Mouse (Mus musculus): Measurements from ENCODE around the gene Tmigd1. TPM values are rescaled to one million over a fixed set of nuclear protein-coding genes. Genes with fewer than 3 reads are reported as not detected.
A peak's percentile ranks its signal among the peaks of the same experiment; 100 is the strongest.

The Tmigd1 gene
- 1.7 and 1.9 TPM in 2 replicates for polyA plus RNA-seq (2015; fragmentation: Nextera tagmentation; extraction: Ambion mirVana)

DNA sequence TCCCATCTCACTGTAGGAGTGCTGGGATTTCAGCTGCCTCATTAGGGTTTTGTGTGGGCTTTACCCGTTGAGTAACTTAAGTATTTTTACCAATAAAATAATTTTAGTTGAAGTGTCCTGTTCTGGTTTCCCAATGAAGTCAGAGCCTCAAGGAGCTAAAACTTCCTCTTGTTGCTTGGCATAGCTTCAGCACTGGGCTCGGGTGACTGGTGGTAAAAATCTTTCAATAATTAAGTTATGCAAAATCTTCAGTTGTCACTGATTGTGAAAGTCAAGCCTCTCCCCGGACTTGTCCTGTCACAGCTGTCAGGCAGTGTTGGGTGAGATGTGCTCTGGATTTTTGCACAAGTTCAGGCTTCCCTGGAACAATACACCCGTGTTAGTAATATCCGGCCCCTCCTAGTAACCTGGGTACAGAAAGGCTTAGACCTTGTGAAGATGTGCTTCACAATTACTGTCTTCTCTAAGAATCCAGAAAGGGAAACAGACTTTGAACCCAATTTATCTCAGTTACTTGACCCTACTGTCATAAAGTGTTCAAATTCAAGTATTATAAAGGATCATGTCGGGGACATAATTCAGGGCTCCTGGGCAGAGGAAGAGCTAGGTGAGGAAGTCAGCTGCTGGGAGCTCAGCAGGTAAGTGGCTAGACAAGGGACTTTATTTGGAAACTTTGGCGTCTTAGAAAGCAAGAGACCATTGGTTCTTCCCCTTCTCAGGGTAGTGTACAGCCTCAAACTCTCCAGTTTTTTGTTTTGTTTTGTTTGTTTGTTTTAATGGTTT is at the start of gene Tmigd1:
Tmigd1 (plus strand) TSS at position 581 of the 783 bp plus-strand sequence.
- no peak for ATAC-seq (ENCODE audit: low FRiP score, low TSS enrichment)
- DNase-seq (ENCODE audit: low spot score): no peak
- no peak within 1 kb of the TSS for H3K27ac ChIP-seq (replicated peaks)
- H3K36me3 ChIP-seq (ENCODE audit: control insufficient read depth, insufficient read depth, low read length): no peaks in the 10 kb centered on the region
- no peaks in the 10 kb centered on the region for H3K9me3 ChIP-seq (ENCODE audit: control insufficient read depth, low read length)
- peaks cover 4% of the 10 kb centered on the region; the same call in 1 of the 2 replicates for H3K4me1 ChIP-seq (replicated peaks; ENCODE audit: control insufficient read depth, insufficient read depth)
- TF ChIP-seq CTCF (IDR thresholded peaks at IDR 0.05; ENCODE audit: low read depth) (no peak), EP300 (optimal IDR thresholded peaks at IDR 0.05) (no peak)
- H3K4me3 ChIP-seq (ENCODE audit: low read depth, low read length): no peak within 1 kb of the TSS
- no peaks in the 10 kb centered on the region for H3K27me3 ChIP-seq (ENCODE audit: control insufficient read depth, insufficient read depth, low read length)
- H3K9ac ChIP-seq (ENCODE audit: low read length): no peak within 1 kb of the TSS
- WGBS: 60% methylated on average over 7 of the region's 7 CpGs
- no peak within 1 kb of the TSS for H3K4me2 ChIP-seq (replicated peaks; ENCODE audit: low read depth)

DNA sequence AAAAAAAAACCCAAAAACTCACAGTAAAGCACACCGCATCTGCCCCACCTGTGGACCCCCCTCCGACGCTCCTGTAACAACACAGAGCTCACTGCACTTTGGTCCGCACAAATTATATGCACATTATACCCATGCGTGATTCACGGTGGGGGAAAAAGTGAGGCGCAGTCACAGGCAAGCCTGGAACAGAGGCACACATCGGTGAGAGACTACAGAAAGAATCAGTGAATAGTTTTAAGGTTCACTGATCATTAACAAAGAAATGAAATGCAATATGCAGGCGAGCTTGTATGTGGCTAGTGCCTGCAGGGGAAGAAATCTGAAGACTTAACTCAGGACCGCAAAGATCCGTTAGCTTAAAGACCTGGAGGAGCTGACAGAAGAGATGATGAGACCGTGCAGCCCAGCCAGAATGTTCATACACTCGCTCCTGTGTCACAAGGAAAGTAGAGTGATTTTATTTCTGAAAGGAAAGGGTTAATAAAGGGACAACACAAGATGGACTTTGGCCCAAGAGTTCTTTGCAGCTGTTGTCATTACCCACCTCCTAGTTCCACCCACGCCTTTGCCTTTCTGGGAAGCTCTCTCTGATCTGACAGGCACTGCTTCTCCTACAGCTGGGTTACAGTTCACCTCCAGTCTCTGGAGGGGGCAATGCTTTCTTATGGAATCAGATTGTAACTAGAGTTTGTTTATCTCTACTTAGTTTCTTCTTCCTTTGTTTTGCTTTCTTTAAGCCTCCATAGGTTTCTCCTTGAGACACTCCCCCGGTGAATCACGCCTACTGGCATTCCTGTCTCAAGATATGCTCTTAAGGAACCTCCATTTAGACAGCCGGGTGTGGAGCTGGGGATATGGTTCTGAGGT is 47.3 kb upstream of the Tmigd1 start:
- no peak overlapping the region for H3K9ac ChIP-seq (ENCODE audit: low read length)
- H3K4me3 ChIP-seq (ENCODE audit: low read depth, low read length): no peak overlapping the region
- H3K27me3 ChIP-seq (ENCODE audit: control insufficient read depth, insufficient read depth, low read length): no peaks in the 10 kb centered on the region
- 54% methylated on average over 17 of the region's 17 CpGs for WGBS
- no peaks in the 10 kb centered on the region for H3K36me3 ChIP-seq (ENCODE audit: control insufficient read depth, insufficient read depth, low read length)
- H3K4me1 ChIP-seq (replicated peaks; ENCODE audit: control insufficient read depth, insufficient read depth): no peaks in the 10 kb centered on the region
- TF ChIP-seq CTCF (IDR thresholded peaks at IDR 0.05; ENCODE audit: low read depth): no peak
- no peak for TF ChIP-seq EP300 (optimal IDR thresholded peaks at IDR 0.05)
- ATAC-seq (ENCODE audit: low FRiP score, low TSS enrichment) (peak; percentile 82), DNase-seq (ENCODE audit: low spot score) (peak; percentile 60)
- no peaks in the 10 kb centered on the region for H3K9me3 ChIP-seq (ENCODE audit: control insufficient read depth, low read length)
- peak overlapping the region; percentile 71 for H3K27ac ChIP-seq (replicated peaks)
- H3K4me2 ChIP-seq (replicated peaks; ENCODE audit: low read depth): no peak overlapping the region; the same call in 1 of the 2 replicates

DNA sequence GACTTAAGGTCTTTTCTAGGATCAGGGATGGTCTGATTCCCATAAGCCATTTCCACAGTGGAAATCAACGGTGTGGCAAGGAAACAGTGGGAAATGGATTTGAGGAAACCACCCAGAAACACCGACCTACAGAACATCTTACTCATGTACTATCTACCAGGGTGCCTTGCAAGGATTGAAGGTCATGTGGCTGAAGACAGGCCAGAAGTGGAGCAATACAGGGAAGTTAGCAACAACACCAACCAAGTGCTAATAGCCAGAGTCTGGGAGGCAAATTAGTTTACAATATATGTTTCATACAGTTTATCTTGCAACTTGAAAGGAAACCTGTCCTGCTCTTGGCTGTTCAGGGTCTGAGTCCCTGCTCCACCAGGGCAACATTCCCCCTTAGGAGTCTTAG is 45.4 kb upstream of the Tmigd1 start:
- H3K4me1 ChIP-seq (replicated peaks; ENCODE audit: control insufficient read depth, insufficient read depth): no peaks in the 10 kb centered on the region
- no peaks in the 10 kb centered on the region for H3K36me3 ChIP-seq (ENCODE audit: control insufficient read depth, insufficient read depth, low read length)
- TF ChIP-seq EP300 (optimal IDR thresholded peaks at IDR 0.05): no peak
- TF ChIP-seq CTCF (IDR thresholded peaks at IDR 0.05; ENCODE audit: low read depth): no peak
- 73% methylated on average over 2 of the region's 2 CpGs for WGBS
- DNase-seq (ENCODE audit: low spot score) (no peak), ATAC-seq (ENCODE audit: low FRiP score, low TSS enrichment) (no peak)
- no peaks in the 10 kb centered on the region for H3K9me3 ChIP-seq (ENCODE audit: control insufficient read depth, low read length)
- no peak overlapping the region for H3K4me2 ChIP-seq (replicated peaks; ENCODE audit: low read depth)
- peak overlapping the region; percentile 58; the same call in 1 of the 2 replicates for H3K27ac ChIP-seq (replicated peaks)
- H3K27me3 ChIP-seq (ENCODE audit: control insufficient read depth, insufficient read depth, low read length): no peaks in the 10 kb centered on the region
- no peak overlapping the region for H3K9ac ChIP-seq (ENCODE audit: low read length)
- no peak overlapping the region for H3K4me3 ChIP-seq (ENCODE audit: low read depth, low read length)

- DNase-seq (ENCODE audit: low spot score) (no peak), ATAC-seq (ENCODE audit: low FRiP score, low TSS enrichment) (no peak)
- Histone ChIP-seq H3K27me3 (ENCODE audit: control insufficient read depth, insufficient read depth, low read length) (no peaks in the 10 kb centered on the region), H3K4me3 (ENCODE audit: low read depth, low read length) (no peak overlapping the region), H3K4me1 (replicated peaks; ENCODE audit: control insufficient read depth, insufficient read depth) (no peaks in the 10 kb centered on the region), H3K9me3 (ENCODE audit: control insufficient read depth, low read length) (no peaks in the 10 kb centered on the region), H3K4me2 (replicated peaks; ENCODE audit: low read depth) (no peak overlapping the region), H3K36me3 (ENCODE audit: control insufficient read depth, insufficient read depth, low read length) (no peaks in the 10 kb centered on the region), H3K27ac (replicated peaks) (peak overlapping the region; percentile 58; the same call in 1 of the 2 replicates), H3K9ac (ENCODE audit: low read length) (no peak overlapping the region)
- TF ChIP-seq CTCF (IDR thresholded peaks at IDR 0.05; ENCODE audit: low read depth) (no peak), EP300 (optimal IDR thresholded peaks at IDR 0.05) (no peak)
- 67% methylated on average over 7 of the region's 7 CpGs for WGBS
Observed at GRCm38 (mm10) chr11:76857111-76857510, 44.8 kb upstream of the Tmigd1 start.

DNA sequence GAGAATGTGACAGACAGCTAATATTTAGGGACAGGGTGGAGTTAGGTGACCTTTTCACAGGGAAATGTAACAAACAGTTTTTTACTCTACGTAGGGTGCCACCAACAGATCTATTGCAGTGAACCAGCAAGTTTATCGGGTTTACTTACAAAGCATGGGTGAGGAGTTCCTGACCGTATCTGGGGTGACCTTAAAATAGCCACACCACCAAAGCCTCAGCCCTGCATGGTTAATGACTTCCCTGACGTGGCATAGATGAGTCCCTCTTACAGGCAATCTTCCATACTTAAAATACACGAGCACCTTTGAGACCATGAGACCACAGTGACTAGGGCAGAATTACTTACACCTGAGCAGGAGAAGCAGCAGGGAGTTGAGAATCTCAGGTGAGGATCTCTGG is 43.2 kb upstream of the Tmigd1 start:
- H3K4me2 ChIP-seq (replicated peaks; ENCODE audit: low read depth): no peak overlapping the region
- H3K9ac ChIP-seq (ENCODE audit: low read length): no peak overlapping the region
- no peak overlapping the region for H3K4me3 ChIP-seq (ENCODE audit: low read depth, low read length)
- 39% methylated on average over 5 of the region's 5 CpGs for WGBS
- TF ChIP-seq CTCF (IDR thresholded peaks at IDR 0.05; ENCODE audit: low read depth): no peak
- no peak for TF ChIP-seq EP300 (optimal IDR thresholded peaks at IDR 0.05)
- DNase-seq (ENCODE audit: low spot score) (peak; percentile 44), ATAC-seq (ENCODE audit: low FRiP score, low TSS enrichment) (peak; percentile 84)
- peak overlapping the region; percentile 81 for H3K27ac ChIP-seq (replicated peaks)
- no peaks in the 10 kb centered on the region for H3K36me3 ChIP-seq (ENCODE audit: control insufficient read depth, insufficient read depth, low read length)
- H3K4me1 ChIP-seq (replicated peaks; ENCODE audit: control insufficient read depth, insufficient read depth): no peaks in the 10 kb centered on the region
- H3K9me3 ChIP-seq (ENCODE audit: control insufficient read depth, low read length): no peaks in the 10 kb centered on the region
- no peaks in the 10 kb centered on the region for H3K27me3 ChIP-seq (ENCODE audit: control insufficient read depth, insufficient read depth, low read length)

All from stomach, postnatal 0 days (tissue).